Mouse (Mus musculus) liver, embryonic 14.5 days (tissue): Measurements from ENCODE around the gene Chil1. TPM values are rescaled to one million over a fixed set of nuclear protein-coding genes. Genes with fewer than 3 reads are reported as not detected.

Experiments used
- ATAC-seq: fragments of 200-750 bp; cut with Nextera tagmentation; 2 replicates; pipeline ENCODE4 v1.8.0; 2017; ENCODE audit warnings: moderate number of reproducible peaks, mild to moderate bottlenecking, moderate library complexity; ENCODE audit not compliant: insufficient read depth
- DNase-seq, 3 experiments: peaks; one replicate each; pipeline ENCODE4 v3.0.0-alpha.2; 2012 to 2013; ENCODE audit warnings: low read depth in 3 of 3, low spot score in 3 of 3
- H3K27ac ChIP-seq: fragments of 300-500 bp; sonication (generic); 2 replicates; pipeline ENCODE4 v1.5.1; 2014; ENCODE audit warnings: moderate library complexity, mild to moderate bottlenecking, control low read depth, inconsistent platforms
- H3K27me3 ChIP-seq: fragments of 300-500 bp; sonication (generic); 2 replicates; pipeline ENCODE4 v1.6.1; 2014; ENCODE audit warnings: mild to moderate bottlenecking, low read length, moderate library complexity; ENCODE audit not compliant: control insufficient read depth, insufficient read depth
- H3K36me3 ChIP-seq: fragments of 300-500 bp; sonication (generic); replicated peaks from 2 replicates; pipeline ENCODE4 v1.6.1; 2014; ENCODE audit warnings: low read depth; ENCODE audit not compliant: control insufficient read depth, insufficient read depth
- H3K4me1 ChIP-seq, 2 experiments: fragments of 200-500 bp in 1 of 2; fragments of 300-500 bp in 1 of 2; sonication (generic) in 1 of 2; replicated peaks; 2 replicates each; pipeline ENCODE4 v1.6.1; 2012 to 2014; ENCODE audit warnings: antibody characterized with exemption in 1 of 2, inconsistent platforms in 1 of 2, low read length in 1 of 2; ENCODE audit not compliant: control insufficient read depth in 2 of 2, insufficient read depth in 2 of 2
- H3K4me2 ChIP-seq: fragments of 300-500 bp; sonication (generic); 2 replicates; pipeline ENCODE4 v1.6.1; 2014; ENCODE audit warnings: low read depth, mild to moderate bottlenecking, control low read depth, moderate library complexity
- H3K4me3 ChIP-seq, 2 experiments: fragments of 200-500 bp in 1 of 2; fragments of 300-500 bp in 1 of 2; sonication (generic) in 1 of 2; 2 replicates each; pipeline ENCODE4 v1.5.1; 2012 to 2014; ENCODE audit warnings: low read depth in 2 of 2, low read length in 2 of 2, mild to moderate bottlenecking in 2 of 2, control low read depth in 1 of 2, inconsistent platforms in 1 of 2, moderate library complexity in 1 of 2; ENCODE audit not compliant: insufficient read depth in 1 of 2
- H3K9ac ChIP-seq: fragments of 300-500 bp; sonication (generic); replicated peaks from 2 replicates; pipeline ENCODE4 v1.6.1; 2014; ENCODE audit warnings: mild to moderate bottlenecking, control low read depth, moderate library complexity
- H3K9me3 ChIP-seq: fragments of 300-500 bp; sonication (generic); 2 replicates; pipeline ENCODE4 v1.6.1; 2016; ENCODE audit warnings: low read length, mixed read lengths; ENCODE audit not compliant: control insufficient read depth
- CTCF ChIP-seq: IDR thresholded peaks from 2 replicates; pipeline ENCODE4 v1.5.1; 2016; ENCODE audit warnings: antibody characterized with exemption, low read depth, control low read depth
- EP300 ChIP-seq: IDR thresholded peaks from 2 replicates; pipeline ENCODE4 v1.6.1; 2016; ENCODE audit warnings: antibody characterized with exemption, low read depth
- WGBS: fragments of 180-500 bp; shearing (Covaris S2); extraction: QIAGEN DNeasy Blood & Tissue Kit; methylation state at CpG from one replicate; pipeline ENCODE4 v1.1.7; 2014; ENCODE audit not compliant: insufficient replicate concordance; 5-methylcytosine and 5-hydroxymethylcytosine counted together
- polyA plus RNA-seq, 2 experiments: library from polyadenylated mRNA; depleted of rRNA in 1 of 2; stranded (reverse) in 1 of 2; unstranded in 1 of 2; fragments of >200 nt; fragmentation: Nextera tagmentation in 1 of 2; extraction: Ambion mirVana in 1 of 2; gene quantifications; 2 replicates each; pipeline versions ENCODE4 v1.2.1 to v1.2.3; 2012 to 2014

Chil1 gene
- polyA plus RNA-seq, 2 experiments: 1.3 to 3.7 TPM

DNA sequence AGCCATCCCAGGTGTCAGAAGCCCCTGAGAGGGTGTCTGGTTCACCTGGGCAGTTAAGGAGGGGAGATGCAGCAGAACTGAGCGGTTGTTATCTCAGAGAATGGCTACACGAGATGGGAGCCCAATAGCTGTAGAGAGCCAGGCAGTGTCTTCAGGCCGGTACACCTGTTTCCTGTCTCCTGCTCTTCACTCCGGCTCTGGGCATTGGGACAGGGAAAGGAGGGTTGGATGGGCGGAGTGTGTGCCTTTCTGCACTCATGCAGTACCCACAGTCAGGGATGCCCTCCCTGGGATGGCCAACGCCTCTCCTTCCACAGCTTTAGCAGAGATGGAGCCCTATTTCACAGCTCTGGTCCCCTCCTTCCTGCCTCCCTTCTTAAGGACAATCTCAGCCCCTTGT lies 29.1 kb downstream of the Chil1 start:
- no peaks in the 10 kb centered on the region for H3K9me3 ChIP-seq
- H3K36me3 ChIP-seq: no peaks in the 10 kb centered on the region
- H3K27ac ChIP-seq: no peak overlapping the region
- TF ChIP-seq CTCF: no peak
- TF ChIP-seq EP300: no peak
- H3K4me1 ChIP-seq: peaks cover 5 to 17% of the 10 kb centered on the region in 2 experiments; a peak in 3 of 4 replicates
- WGBS: 28% methylated on average over 6 of the region's 6 CpGs
- ATAC-seq: no peak
- no peak overlapping the region for H3K9ac ChIP-seq
- no peaks in the 10 kb centered on the region for H3K27me3 ChIP-seq
- no peak overlapping the region for H3K4me2 ChIP-seq
- no peak overlapping the region for H3K4me3 ChIP-seq
- no peak for DNase-seq

DNA sequence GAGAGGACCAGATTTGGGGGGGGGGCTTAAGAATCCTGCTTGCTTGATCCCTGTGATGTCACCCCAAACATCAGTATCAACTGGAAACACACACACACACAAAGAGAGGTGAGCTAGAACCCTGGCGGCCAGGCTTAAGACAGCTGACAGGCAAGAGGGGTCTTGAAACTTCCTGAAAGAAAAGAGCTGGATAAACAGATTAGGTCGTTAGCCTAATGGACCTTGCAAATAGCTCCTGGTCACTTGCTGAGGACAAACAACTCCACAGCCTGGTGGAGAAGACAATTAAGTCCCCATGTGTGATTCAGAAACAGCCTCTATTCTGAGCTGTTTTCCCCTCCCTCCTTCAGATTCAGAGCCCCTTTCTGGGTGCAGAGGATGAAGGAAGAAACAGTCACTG lies 29.7 kb downstream of the Chil1 start:
- H3K4me1 ChIP-seq: peaks cover 4 to 11% of the 10 kb centered on the region in 2 experiments; a peak in 2 of 4 replicates
- H3K9me3 ChIP-seq: no peaks in the 10 kb centered on the region
- H3K4me3 ChIP-seq: no peak overlapping the region
- H3K36me3 ChIP-seq: no peaks in the 10 kb centered on the region
- DNase-seq (no peak), ATAC-seq (no peak)
- H3K27ac ChIP-seq: no peak overlapping the region
- TF ChIP-seq CTCF (no peak), EP300 (no peak)
- H3K4me2 ChIP-seq: no peak overlapping the region
- no peaks in the 10 kb centered on the region for H3K27me3 ChIP-seq
- H3K9ac ChIP-seq: no peak overlapping the region
- WGBS: 13% methylated on average over 2 of the region's 2 CpGs

DNA sequence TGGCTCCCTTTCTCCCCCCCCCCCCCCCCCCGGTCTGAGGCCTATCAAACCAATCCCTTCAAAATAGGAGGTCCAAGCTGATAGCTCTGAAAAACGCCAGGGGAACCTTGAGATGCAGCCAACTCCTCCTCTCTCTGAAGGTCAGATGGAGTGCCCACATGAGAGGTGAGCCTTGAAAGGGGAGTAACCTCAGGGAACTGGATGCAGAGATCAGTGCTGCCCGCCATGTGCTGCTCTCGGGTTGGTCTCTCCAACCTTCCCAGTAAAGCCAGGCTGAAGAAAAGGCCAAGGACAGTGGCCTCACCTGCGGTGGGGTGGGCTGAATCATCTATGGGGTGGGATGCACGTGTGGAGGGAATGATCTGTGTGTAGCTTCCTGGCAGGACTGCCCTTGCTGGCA lies 30.4 kb downstream of the Chil1 start:
- DNase-seq (no peak), ATAC-seq (no peak)
- H3K27me3 ChIP-seq: no peaks in the 10 kb centered on the region
- H3K4me3 ChIP-seq: no peak overlapping the region
- H3K4me1 ChIP-seq: peaks cover 4 to 11% of the 10 kb centered on the region in 2 experiments; a peak in 2 of 4 replicates
- no peak overlapping the region for H3K9ac ChIP-seq
- TF ChIP-seq EP300 (no peak), CTCF (no peak)
- no peaks in the 10 kb centered on the region for H3K36me3 ChIP-seq
- H3K9me3 ChIP-seq: no peaks in the 10 kb centered on the region
- no peak overlapping the region for H3K4me2 ChIP-seq
- H3K27ac ChIP-seq: no peak overlapping the region
- 59% methylated on average over 5 of the region's 6 CpGs for WGBS

DNA sequence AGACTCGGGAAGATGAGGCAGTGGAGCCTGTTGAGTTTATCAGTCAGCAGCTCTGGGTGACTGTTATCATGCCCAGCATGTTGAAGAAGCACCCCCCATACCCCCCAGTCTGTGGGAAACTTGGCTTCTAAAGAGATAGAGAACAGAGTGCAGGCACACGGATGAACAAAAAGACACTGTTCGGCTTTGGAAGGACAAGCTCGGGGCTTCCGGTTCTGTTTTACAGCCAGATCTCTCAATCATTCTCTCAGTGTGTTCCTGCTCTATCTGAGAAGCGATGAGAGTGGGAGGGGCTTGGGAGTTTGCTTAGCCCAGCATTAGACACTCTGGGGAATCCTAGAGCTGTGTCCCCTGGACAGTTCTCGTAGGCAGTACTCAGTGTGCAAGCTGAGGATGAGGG lies 31.4 kb downstream of the Chil1 start:
- Histone ChIP-seq H3K4me1 (peaks cover 4 to 11% of the 10 kb centered on the region in 2 experiments; a peak in 2 of 4 replicates), H3K9me3 (no peaks in the 10 kb centered on the region), H3K27me3 (no peaks in the 10 kb centered on the region), H3K36me3 (no peaks in the 10 kb centered on the region), H3K27ac (no peak overlapping the region), H3K4me2 (peak overlapping the region; percentile 28), H3K9ac (no peak overlapping the region), H3K4me3 (no peak overlapping the region)
- DNase-seq (no peak), ATAC-seq (peak; percentile 79)
- TF ChIP-seq CTCF: no peak
- TF ChIP-seq EP300: peak; percentile 62
- WGBS: 13% methylated on average over 7 of the region's 7 CpGs

DNA sequence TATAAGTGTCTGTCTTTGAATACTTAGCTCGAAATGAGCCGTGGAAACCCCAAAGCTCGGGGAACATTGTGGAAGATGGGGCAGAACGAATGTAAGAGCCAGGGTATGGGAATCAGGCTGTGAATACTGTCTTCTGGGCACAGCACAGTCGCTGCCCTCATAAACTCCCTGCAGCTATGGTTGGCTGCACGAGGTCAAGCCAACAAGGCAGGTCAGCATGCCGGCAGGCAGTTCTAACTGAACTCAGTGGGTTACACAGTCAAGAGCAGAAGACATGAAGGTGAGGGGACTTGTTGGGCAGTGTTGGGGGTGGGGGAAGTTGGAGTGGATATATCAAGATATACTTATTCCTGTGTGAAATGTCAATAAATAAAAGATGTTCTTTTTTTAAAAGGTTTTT lies 33.1 kb downstream of the Chil1 start:
- Histone ChIP-seq H3K27me3 (no peaks in the 10 kb centered on the region), H3K9me3 (no peaks in the 10 kb centered on the region), H3K27ac (no peak overlapping the region), H3K4me2 (no peak overlapping the region), H3K9ac (no peak overlapping the region), H3K36me3 (no peaks in the 10 kb centered on the region), H3K4me3 (no peak overlapping the region), H3K4me1 (peaks cover 4 to 11% of the 10 kb centered on the region in 2 experiments; a peak in 2 of 4 replicates)
- no peak for TF ChIP-seq CTCF
- no peak for TF ChIP-seq EP300
- no peak for DNase-seq
- 62% methylated on average over 7 of the region's 7 CpGs for WGBS
- ATAC-seq: no peak
